Mouse (Mus musculus): ENCODE measurements around the gene Apon.
"Not testable (repeated sequence)": the region's sequence is repeated elsewhere in the genome, so short reads cannot be mapped to it uniquely, and the experiment has no call there.

The Apon gene

DNA sequence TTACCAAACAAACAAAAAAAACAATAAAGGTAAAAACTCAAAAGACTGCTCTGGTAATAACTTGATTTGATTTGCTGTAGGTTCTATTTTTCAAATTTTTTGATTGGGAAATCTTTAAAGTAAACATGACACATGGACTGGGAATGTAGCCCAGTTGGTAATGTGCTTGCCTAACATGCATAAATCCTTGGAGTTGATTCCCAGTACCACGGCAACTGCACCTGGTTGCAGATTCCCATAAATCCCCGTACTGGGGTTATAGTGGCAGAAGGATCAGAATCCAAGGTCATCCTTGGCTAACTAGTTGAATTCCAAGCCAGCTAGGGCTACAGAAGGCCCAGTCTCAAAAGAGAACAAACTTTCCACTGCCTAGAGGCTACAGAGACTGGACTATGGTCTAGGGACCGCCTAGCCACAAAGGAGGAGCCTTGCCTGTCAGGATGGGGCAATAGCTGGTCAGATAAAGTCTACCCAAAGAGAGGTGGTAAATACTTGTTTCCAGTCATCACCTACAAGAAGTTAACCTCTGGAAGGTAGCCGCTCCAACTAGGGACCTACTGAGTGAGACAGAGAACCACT is at the start of gene Apon:
Gene Apon, plus strand, starts transcription at position 420 of the 579 bp plus-strand sequence.
- DNase-seq (ENCODE audit: low read depth, low spot score), result no peak

- no peak for DNase-seq (ENCODE audit: low read depth, low spot score)
Observed at GRCm38 (mm10) chr10:128204941-128205340, 49.0 kb upstream of the Apon start.

DNA sequence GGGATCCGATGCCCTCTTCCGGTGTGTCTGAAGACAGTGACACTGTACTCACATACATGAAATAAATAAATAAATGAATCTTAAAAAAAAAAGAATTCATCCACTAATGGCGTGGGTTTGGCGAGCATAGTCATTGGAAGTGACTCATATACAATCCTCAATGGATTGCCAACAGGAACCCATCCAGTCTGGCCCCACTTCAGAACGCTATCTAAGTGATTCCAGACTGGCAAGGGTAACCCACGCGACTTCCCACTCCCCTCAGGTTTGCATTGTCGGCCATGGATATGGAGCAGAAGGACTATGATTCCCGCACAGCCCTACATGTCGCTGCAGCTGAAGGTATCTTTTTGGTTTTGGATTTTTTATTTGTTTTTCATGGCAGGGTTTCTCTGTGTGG is 45.6 kb upstream of the Apon start:
- DNase-seq (ENCODE audit: low read depth, low spot score), result no peak

- no peak for DNase-seq (ENCODE audit: low read depth, low spot score)
Observed at GRCm38 (mm10) chr10:128209311-128210009, 44.4 kb upstream of the Apon start.

DNA sequence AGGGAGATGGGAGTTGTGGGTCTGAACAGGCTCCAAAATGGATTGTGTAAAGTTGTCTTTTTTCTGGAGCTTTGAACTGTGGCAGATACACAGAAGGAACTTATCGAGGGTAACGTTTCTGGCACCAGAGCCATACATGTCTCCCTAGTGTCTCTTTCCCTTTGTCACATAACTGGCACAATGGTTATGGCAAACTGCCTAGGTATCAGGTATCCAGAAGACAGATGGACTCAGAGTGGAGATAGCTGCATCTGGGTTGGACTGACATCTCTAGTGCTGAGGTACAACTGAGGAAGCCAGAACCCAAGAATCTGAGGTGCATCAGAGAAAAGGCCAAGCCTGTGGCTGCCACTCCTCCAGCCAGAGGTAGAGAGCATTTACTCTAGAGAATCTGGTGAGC is 43.8 kb upstream of the Apon start:
- no peak for DNase-seq (ENCODE audit: low read depth, low spot score)

DNA sequence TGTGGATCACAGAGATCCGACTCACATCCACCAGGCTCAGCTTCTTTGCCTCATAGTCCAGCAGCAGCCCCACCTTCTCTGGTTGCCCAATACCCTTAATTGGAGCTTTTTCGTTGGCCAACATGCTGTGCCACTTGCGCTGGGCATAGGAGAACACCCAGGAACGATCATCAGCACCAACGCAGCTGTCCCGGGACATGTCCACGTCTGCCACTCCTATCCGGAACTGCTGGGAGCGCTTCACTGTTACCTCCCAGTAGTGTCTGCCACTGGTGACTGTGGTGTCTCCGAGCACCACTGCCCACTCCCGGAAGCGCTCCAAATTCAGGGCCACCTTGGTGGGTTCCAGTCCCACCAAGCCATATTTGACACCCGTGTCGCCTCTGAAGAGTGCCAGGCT is 42.9 kb upstream of the Apon start:
- no peak for DNase-seq (ENCODE audit: low read depth, low spot score)

GRCm38 (mm10) chr10:128211390-128212108 is 42.3 kb upstream of the Apon start, which contains the start of gene Spryd4:
Gene Spryd4, minus strand, starts transcription at chr10:128211807.
- DNase-seq (ENCODE audit: low read depth, low spot score), result peak; percentile 79

DNA sequence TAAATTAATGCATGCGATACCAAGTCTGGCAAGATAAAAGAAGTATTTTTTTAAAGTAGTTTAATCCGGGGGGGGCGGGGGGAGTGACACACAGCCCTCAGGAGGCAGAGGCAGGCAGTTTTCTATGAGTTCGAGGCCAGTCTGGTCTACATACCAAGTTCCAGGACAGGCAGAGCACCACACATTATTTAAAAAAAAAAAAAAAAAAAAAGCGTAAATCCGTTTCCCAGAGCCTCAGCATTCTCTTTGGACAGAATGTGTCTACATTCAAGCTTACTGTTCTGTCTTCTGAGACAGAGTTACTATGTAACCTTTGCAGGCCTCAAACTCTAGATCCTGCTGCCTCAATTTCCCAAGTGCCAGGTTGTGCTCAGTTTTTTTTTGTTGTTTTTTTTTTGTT is 41.7 kb upstream of the Apon start:
- DNase-seq (ENCODE audit: low read depth, low spot score), result no peak

- no peak for DNase-seq (ENCODE audit: low read depth, low spot score)
Observed at GRCm38 (mm10) chr10:128212871-128213323, 41.0 kb upstream of the Apon start.

DNA sequence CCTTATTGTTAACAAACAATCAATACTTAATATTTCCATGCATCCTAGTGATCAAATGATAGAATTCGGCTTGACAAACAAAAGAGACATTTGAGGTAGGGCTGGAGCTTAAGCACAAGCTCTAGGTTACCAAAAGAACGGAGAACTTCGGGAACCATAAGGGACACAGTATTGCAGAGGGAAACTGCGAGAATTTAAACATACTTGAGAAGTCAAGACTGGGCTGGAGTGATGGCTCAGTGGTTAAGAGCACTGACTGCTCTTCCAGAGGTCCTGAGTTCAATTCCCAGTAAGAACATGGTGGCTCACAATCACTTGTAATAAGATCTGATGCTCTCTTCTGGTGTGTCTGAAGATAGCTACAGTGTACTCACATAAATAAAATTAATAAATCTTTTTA is 39.8 kb upstream of the Apon start:
- not testable (repeated sequence) for DNase-seq (ENCODE audit: low read depth, low spot score)

GRCm38 (mm10) chr10:128214981-128215380 is 38.9 kb upstream of the Apon start:
- DNase-seq (ENCODE audit: low read depth, low spot score), result no peak

DNA sequence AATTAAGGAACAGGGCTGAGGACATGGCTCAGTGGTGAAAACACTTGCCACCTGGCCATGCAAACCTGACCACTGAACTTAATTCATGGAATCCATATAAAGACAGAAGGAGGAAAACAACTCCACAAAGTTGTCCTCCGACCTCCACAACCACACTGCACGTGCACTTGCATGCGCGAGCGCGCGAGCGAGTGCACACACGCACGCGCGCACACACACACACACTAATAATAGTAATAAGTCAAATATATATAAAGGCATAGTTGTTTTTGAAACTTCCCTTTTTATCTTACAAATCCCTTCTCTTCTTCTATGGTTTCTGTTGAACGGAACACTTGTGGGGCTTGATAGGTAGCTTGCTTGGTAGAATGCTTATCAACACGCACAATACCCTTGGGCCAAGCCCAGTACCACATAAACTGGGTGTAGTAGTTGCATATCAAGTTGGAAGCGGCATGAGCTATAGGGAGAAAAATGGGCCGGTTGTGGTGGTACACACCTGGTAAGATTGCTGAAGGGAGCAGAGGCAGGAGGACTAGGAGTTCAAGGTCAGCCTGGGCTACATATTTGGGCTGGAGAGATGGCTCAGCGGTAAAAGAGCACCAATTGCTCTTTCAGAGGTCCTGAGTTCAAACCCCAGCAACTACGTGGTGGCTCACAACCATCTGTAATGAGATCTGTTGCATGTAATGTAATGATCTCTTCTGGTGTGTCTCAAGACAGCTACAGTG is 35.3 kb upstream of the Apon start:
- no peak for DNase-seq (ENCODE audit: low read depth, low spot score)

DNA sequence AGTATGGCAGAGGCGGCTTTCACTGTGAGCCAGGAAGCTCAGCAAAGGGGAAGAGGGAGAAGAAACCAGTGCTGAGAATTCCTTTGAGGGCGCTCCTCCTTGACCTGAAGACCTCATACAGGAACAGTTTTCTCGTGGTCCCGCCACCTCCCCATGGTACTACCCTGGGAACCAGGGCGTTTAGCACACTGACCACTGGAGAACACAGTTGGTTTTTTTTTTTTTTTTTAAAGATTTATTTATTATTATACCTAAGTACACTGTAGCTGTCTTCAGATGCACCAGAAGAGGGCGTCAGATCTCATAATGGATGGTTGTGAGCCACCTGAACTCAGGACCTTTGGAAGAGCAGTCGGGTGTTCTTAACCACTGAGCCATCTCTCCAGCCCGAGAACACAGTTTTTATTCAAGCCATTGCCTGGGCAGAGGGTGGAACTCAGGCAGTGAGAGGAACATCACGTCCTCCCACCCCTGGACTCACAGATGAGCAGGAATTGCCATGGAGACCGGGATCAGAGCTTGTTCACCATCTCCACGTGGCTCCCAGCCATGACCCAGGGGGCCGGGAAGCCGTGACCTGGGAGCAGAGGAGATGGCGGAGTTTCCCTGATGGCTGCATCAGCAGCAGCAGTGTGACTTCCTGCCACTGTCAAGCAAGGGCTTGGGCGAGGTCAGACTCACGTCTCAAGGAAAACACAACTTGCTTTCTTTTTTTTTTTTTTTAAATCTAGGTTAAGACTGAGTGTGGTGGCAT is 32.2 kb upstream of the Apon start:
- DNase-seq (ENCODE audit: low read depth, low spot score), result no peak

- no peak for DNase-seq (ENCODE audit: low read depth, low spot score)
Observed at GRCm38 (mm10) chr10:128225064-128225463, 28.8 kb upstream of the Apon start.

GRCm38 (mm10) chr10:128225538-128225937 is 28.4 kb upstream of the Apon start, which contains the start of gene Mip:
Gene Mip, plus strand, starts transcription at chr10:128225838.
- DNase-seq (ENCODE audit: low read depth, low spot score), result no peak

- no peak for DNase-seq (ENCODE audit: low read depth, low spot score)
Observed at GRCm38 (mm10) chr10:128227592-128227991, 26.3 kb upstream of the Apon start.

DNA sequence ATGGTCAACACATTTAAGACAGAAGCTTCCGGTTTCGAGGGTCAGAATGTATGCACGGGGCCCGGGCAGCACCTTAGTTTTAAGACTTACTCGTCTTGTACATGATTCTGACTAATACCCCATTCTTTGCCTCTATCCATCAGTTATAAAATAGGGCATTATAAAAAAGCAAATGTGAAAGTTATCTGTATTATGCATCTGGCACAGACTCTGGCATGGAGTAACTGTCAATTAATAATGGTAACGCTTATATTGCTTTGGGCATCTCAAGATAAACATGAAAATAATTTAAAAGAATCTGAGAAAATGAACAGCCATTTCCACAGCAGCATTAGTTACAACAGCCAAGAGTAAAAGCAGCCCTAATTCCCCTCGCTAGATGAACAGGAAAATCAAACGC is 25.9 kb upstream of the Apon start:
- no peak for DNase-seq (ENCODE audit: low read depth, low spot score)

- DNase-seq (ENCODE audit: low read depth, low spot score), result no peak
Observed at GRCm38 (mm10) chr10:128230582-128230981, 23.3 kb upstream of the Apon start.

GRCm38 (mm10) chr10:128231146-128231545 is 22.8 kb upstream of the Apon start:
- DNase-seq (ENCODE audit: low read depth, low spot score), result no peak

GRCm38 (mm10) chr10:128231697-128232419 is 22.0 kb upstream of the Apon start, which contains the start of gene Timeless:
Gene Timeless, plus strand, starts transcription at chr10:128232065.
- DNase-seq (ENCODE audit: low read depth, low spot score), result peak; percentile 57
